Mouse (Mus musculus) bone marrow macrophage, adult 2 months (primary cell): ENCODE data around the gene Kirrel2. TPM values are rescaled to one million over a fixed set of nuclear protein-coding genes. Genes with fewer than 3 reads are reported as not detected.

Source experiments
- H3K27ac ChIP-seq: 2 replicates; pipeline ENCODE4 v1.5.1; 2012; ENCODE audit warnings: low read depth, low read length; ENCODE audit not compliant: insufficient read depth
- H3K4me1 ChIP-seq: 2 replicates; pipeline ENCODE4 v1.6.1; 2012; ENCODE audit warnings: low read length; ENCODE audit not compliant: control insufficient read depth, insufficient read depth
- H3K4me3 ChIP-seq: 2 replicates; pipeline ENCODE4 v1.5.1; 2012; ENCODE audit warnings: mild to moderate bottlenecking, low read length, moderate library complexity; ENCODE audit not compliant: insufficient read depth
- CTCF ChIP-seq: IDR thresholded peaks from 2 replicates; pipeline ENCODE4 v1.5.1; 2012; ENCODE audit warnings: low read depth, mild to moderate bottlenecking, low read length, moderate library complexity
- POLR2A ChIP-seq: IDR thresholded peaks from 2 replicates; pipeline ENCODE4 v1.6.1; 2012; ENCODE audit warnings: mild to moderate bottlenecking, low read depth, low read length, borderline replicate concordance
- polyA plus RNA-seq: library from polyadenylated mRNA; stranded (reverse); fragments of >200 nt; gene quantifications from 2 replicates; pipeline ENCODE4 v1.2.4, GENCODE M21; 2012; ENCODE audit not compliant: missing spikeins, insufficient read depth, insufficient read length

Kirrel2 gene
- polyA plus RNA-seq, 1 experiment: not detected

DNA sequence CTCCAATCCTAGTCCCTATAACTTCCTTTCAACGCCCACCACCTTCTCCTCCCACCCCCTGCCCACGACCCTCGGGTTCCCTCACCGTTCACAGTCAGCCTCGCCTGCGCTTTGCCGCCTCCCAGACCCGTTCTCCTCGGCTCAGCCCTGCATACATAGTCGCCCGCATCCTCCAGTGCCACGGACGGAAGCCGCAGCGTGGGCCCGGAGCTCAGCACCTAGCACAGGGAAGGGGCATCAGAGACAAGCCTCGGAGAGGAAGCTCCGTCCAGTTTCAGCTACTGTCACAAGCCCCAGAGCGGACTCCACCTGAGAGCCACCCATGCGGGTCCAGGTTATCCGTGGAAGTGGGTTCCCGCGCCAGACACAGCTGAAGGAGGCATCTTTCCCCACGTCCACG, 4.2 kb downstream of the Kirrel2 start:
- no peak overlapping the region for H3K4me3 ChIP-seq
- TF ChIP-seq POLR2A: no peak
- TF ChIP-seq CTCF: no peak
- H3K27ac ChIP-seq: no peak overlapping the region
- H3K4me1 ChIP-seq: peaks cover 3% of the 10 kb centered on the region; the same call in 1 of the 2 replicates

GRCm38 (mm10) chr7:30450241-30450640, 7.2 kb downstream of the Kirrel2 start:
- Histone ChIP-seq H3K4me3 (no peak overlapping the region), H3K4me1 (peaks cover 3% of the 10 kb centered on the region; the same call in 1 of the 2 replicates), H3K27ac (no peak overlapping the region)
- no peak for TF ChIP-seq POLR2A
- no peak for TF ChIP-seq CTCF

- Histone ChIP-seq H3K4me3 (peak within 1 kb of the TSS; percentile 49), H3K4me1 (no peaks in the 10 kb centered on the region; the same call in 1 of the 2 replicates), H3K27ac (no peak within 1 kb of the TSS)
- TF ChIP-seq CTCF: no peak
- TF ChIP-seq POLR2A: no peak
These were observed 12.3 kb downstream of the Kirrel2 start, which contains the start of gene Aplp1 for GRCm38 (mm10) chr7:30444971-30445751. Gene Aplp1, minus strand, starts transcription at chr7:30445535.

GRCm38 (mm10) chr7:30444154-30444970, 13.1 kb downstream of the Kirrel2 start:
- no peaks in the 10 kb centered on the region; the same call in 1 of the 2 replicates for H3K4me1 ChIP-seq
- H3K4me3 ChIP-seq: no peak overlapping the region; the same call in 1 of the 2 replicates
- no peak overlapping the region for H3K27ac ChIP-seq
- TF ChIP-seq CTCF (no peak), POLR2A (no peak)

GRCm38 (mm10) chr7:30443696-30444095, 13.8 kb downstream of the Kirrel2 start:
- no peak overlapping the region for H3K4me3 ChIP-seq
- H3K27ac ChIP-seq: no peak overlapping the region
- TF ChIP-seq POLR2A: no peak
- no peak for TF ChIP-seq CTCF
- no peaks in the 10 kb centered on the region; the same call in 1 of the 2 replicates for H3K4me1 ChIP-seq

DNA sequence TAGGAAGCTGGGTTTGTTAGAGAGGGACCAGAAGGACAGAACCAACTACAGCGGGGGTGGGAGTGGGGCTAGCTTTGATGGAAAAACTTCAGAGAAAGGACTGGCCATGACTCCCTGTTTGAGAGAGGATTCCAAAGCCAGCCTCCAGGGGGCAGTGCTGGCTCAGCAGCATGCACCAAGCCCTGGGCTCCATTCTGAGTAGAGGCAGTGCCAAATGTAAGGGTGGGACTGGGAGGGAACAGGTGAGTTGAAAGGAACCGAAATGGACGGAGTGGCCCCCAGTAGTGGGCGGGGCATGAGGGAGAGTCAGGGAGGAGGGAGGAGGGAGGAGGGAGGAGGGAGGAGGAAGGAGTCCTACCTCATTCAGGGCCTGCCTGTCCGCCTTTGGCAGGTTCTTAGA, 16.8 kb downstream of the Kirrel2 start:
- H3K4me3 ChIP-seq: no peak overlapping the region
- peaks cover 2% of the 10 kb centered on the region; the same call in 1 of the 2 replicates for H3K4me1 ChIP-seq
- H3K27ac ChIP-seq: no peak overlapping the region
- TF ChIP-seq CTCF (peak; percentile 61), POLR2A (no peak)

DNA sequence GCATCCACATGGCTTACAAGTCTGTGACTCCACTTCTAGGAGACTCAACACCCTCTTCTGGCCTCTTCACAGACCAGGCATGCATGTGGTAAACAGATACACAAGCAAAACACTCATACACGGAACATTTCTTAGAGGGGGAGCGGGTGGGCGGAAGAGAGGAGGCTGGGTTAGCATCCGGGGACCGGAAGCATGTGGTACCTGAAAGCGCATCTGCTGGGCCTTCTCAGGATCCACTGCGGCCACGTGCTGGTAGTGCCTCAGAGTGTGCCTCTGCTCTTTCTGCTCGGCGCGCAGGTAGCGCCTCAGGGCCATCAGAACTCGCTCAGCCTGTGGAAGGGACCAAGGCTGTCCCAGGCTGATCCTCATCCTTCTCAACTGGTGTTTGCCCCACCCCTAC, 17.8 kb downstream of the Kirrel2 start:
- Histone ChIP-seq H3K27ac (no peak overlapping the region), H3K4me3 (no peak overlapping the region), H3K4me1 (peaks cover 2% of the 10 kb centered on the region; the same call in 1 of the 2 replicates)
- TF ChIP-seq CTCF (no peak), POLR2A (no peak)

DNA sequence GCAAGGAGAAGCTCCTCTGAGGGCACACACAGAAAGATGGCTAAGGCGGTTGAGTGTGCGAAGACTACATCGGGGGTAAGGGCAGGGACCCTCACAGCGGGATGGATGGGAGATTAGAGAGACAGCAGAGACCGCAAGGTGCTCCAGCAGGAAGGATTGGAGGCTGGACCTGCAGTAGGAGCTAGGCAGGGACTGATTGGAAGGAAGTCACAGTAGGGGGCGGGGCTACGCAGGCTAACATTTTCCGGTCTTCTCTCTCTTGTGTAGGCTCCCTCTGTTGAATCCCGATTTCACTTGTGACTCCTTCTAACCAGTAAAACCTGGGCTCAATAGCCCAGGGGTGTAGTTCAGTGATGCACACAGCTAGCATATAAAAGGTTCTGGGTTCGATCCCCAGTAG, 20.6 kb downstream of the Kirrel2 start:
- no peak for TF ChIP-seq POLR2A
- no peak for TF ChIP-seq CTCF
- H3K27ac ChIP-seq: no peak overlapping the region
- H3K4me1 ChIP-seq: peaks cover 2% of the 10 kb centered on the region; the same call in 1 of the 2 replicates
- H3K4me3 ChIP-seq: no peak overlapping the region

DNA sequence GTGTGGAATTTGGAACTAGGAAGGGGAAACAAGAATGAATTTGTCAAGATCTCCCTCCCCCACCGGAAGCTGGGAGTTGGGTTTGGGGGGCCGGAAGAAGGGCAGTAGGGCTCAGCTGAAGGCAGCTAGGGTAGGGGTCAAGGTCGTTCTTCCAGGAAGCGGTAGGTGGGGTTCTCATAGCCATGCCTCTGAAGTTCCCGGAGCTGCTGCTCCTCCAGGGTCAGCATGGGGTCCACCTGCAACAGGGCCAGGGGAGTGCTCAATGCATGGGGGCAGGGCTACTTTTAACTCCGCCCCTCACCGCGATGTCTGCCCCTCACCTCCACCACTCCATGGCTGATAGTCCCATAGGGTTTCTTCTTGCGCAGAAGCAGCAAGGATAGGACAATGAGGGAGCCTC, 22.3 kb downstream of the Kirrel2 start:
- no peak for TF ChIP-seq CTCF
- no peak for TF ChIP-seq POLR2A
- Histone ChIP-seq H3K4me1 (peaks cover 6% of the 10 kb centered on the region), H3K27ac (no peak overlapping the region), H3K4me3 (no peak overlapping the region)

- TF ChIP-seq POLR2A: no peak
- no peak for TF ChIP-seq CTCF
- peaks cover 6% of the 10 kb centered on the region for H3K4me1 ChIP-seq
- no peak overlapping the region for H3K4me3 ChIP-seq
- H3K27ac ChIP-seq: no peak overlapping the region
These were observed 22.8 kb downstream of the Kirrel2 start for GRCm38 (mm10) chr7:30434701-30435100.
